Mouse (Mus musculus) lung, adult 2 months (tissue): ENCODE measurements at regions not wholly inside any gene's neighbourhood (a gene's known extent, or its start where the extent isn't known, plus 50 kb on each side); places are given as distances from the start of the nearest gene placed in this dataset.

Source experiments
- DNase-seq: peaks from one replicate; pipeline ENCODE4 v3.0.0; 2022
- H3K4me1 ChIP-seq: fragments of 200-500 bp; 2 replicates; pipeline ENCODE4 v1.6.1; 2011; ENCODE audit warnings: low read length; ENCODE audit not compliant: control insufficient read depth, insufficient read depth
- H3K4me3 ChIP-seq: fragments of 200-500 bp; replicated peaks from 2 replicates; pipeline ENCODE3; 2011; ENCODE audit warnings: low read depth, mild to moderate bottlenecking, control low read depth, low read length; ENCODE audit errors: extremely low read depth
- CTCF ChIP-seq: fragments of 200-500 bp; IDR thresholded peaks from 2 replicates; pipeline ENCODE4 v1.5.1; 2011; ENCODE audit warnings: mild to moderate bottlenecking, low read length, control low read depth; ENCODE audit not compliant: insufficient read depth
- POLR2A ChIP-seq: fragments of 200-500 bp; IDR thresholded peaks from 2 replicates; pipeline ENCODE4 v1.6.1; 2011; ENCODE audit warnings: low read depth, mild to moderate bottlenecking, control low read depth, low read length, borderline replicate concordance; ENCODE audit errors: extremely low read depth
- WGBS: fragments of 180-500 bp; shearing (Covaris S2); methylation state at CpG from one replicate; pipeline ENCODE4 v1.1.7; 2018; 5-methylcytosine and 5-hydroxymethylcytosine counted together

DNA sequence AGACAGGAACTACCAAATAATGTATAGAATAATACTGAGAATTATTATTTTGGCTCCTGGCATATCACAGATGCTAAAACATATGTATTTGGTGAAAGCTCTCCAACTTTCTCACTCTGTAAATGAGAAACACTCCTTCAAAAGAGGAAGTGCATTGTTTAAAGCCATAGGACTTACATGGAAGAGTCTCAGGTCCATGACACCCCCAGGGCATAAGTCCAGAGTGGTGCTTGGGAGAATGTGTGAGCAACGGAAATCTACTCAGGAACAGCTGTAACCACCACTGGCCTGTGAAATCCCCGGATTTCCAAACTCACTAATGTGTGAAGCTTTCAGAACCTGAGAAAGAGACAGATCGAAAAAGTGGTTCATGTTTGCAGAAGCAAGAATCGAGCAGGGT, 445.1 kb downstream of the Prdm2 start:
- TF ChIP-seq CTCF (no peak), POLR2A (no peak)
- no peaks in the 10 kb centered on the region for H3K4me1 ChIP-seq
- DNase-seq: no peak
- 53% methylated on average over 4 of the region's 4 CpGs for WGBS
- H3K4me3 ChIP-seq: no peak overlapping the region

- TF ChIP-seq CTCF (no peak), POLR2A (no peak)
- Histone ChIP-seq H3K4me1 (no peaks in the 10 kb centered on the region), H3K4me3 (no peak overlapping the region)
- WGBS: 56% methylated on average over 8 of the region's 8 CpGs
- DNase-seq: no peak
Observed at GRCm38 (mm10) chr4:142761577-142761976, 451.2 kb downstream of the Prdm2 start.

DNA sequence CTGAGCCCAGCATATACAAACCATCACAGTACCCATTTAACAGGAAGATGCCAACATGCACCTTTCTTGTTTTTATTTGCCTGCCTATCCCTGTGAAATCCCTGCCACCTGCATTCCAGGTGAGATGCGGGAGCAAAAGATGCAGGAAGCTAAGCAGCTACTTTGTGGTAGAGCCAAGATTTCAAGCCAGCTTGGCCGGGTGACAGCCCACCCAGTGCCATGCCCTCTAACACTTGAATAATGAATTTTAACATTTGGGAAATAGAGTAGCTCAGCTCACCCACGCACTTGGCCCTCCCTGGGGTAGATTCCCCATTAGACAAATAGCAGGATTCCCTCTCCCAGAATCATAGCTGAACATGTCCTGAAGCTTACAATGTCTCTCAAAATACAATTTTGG, 454.7 kb downstream of the Prdm2 start:
- H3K4me1 ChIP-seq: no peaks in the 10 kb centered on the region
- no peak for DNase-seq
- no peak for TF ChIP-seq POLR2A
- 72% methylated on average over 3 of the region's 3 CpGs for WGBS
- H3K4me3 ChIP-seq: no peak overlapping the region

DNA sequence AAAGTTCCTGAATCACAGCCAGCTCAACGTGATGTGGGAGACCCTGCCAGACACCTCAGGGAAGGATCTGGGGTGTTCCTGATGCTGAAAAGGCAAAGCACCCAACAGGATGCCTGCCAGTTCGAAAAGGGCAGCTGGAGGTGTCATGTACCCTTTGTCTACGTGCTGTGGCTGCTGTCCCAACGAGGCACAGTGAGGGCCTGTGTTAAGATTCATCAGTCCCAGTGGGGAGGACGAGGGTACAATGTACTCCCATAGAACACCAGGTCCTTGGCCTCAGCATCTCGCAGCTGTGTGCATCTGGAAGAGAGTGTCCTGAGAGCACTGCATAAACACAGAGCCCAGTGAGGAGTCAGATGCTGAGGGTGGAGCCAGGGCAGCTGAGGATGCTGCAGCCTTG, 456.5 kb downstream of the Prdm2 start:
- WGBS: 50% methylated on average over 6 of the region's 6 CpGs
- TF ChIP-seq POLR2A (no peak), CTCF (no peak)
- H3K4me3 ChIP-seq: no peak overlapping the region
- DNase-seq: no peak
- H3K4me1 ChIP-seq: no peaks in the 10 kb centered on the region

- DNase-seq: no peak
- Histone ChIP-seq H3K4me3 (no peak overlapping the region), H3K4me1 (no peaks in the 10 kb centered on the region)
- 55% methylated on average over 8 of the region's 8 CpGs for WGBS
- no peak for TF ChIP-seq POLR2A
- TF ChIP-seq CTCF: no peak
Observed at GRCm38 (mm10) chr4:142749918-142750317, 462.9 kb downstream of the Prdm2 start.

- DNase-seq: no peak
- 78% methylated on average over 4 of the region's 4 CpGs for WGBS
- H3K4me1 ChIP-seq: no peaks in the 10 kb centered on the region
- no peak for TF ChIP-seq CTCF
- no peak for TF ChIP-seq POLR2A
- no peak overlapping the region for H3K4me3 ChIP-seq
Observed at GRCm38 (mm10) chr4:142723554-142723907, 484.3 kb upstream of the Kazn start.

GRCm38 (mm10) chr4:142722845-142723553, 483.8 kb upstream of the Kazn start:
- no peak overlapping the region for H3K4me3 ChIP-seq
- DNase-seq: no peak
- no peaks in the 10 kb centered on the region for H3K4me1 ChIP-seq
- TF ChIP-seq POLR2A (no peak), CTCF (no peak)
- WGBS: 52% methylated on average over 3 of the region's 3 CpGs

GRCm38 (mm10) chr4:142701606-142702005, 462.4 kb upstream of the Kazn start:
- WGBS: 77% methylated on average over 5 of the region's 5 CpGs
- no peak for DNase-seq
- Histone ChIP-seq H3K4me3 (no peak overlapping the region), H3K4me1 (no peaks in the 10 kb centered on the region)
- TF ChIP-seq CTCF (no peak), POLR2A (no peak)

- no peak overlapping the region for H3K4me3 ChIP-seq
- TF ChIP-seq CTCF: no peak
- no peak for TF ChIP-seq POLR2A
- no peaks in the 10 kb centered on the region for H3K4me1 ChIP-seq
- WGBS: 66% methylated on average over 13 of the region's 13 CpGs
- no peak for DNase-seq
Observed at GRCm38 (mm10) chr4:142694926-142695325, 455.7 kb upstream of the Kazn start.

GRCm38 (mm10) chr4:142688241-142688640, 449.0 kb upstream of the Kazn start:
- TF ChIP-seq POLR2A (no peak), CTCF (no peak)
- no peaks in the 10 kb centered on the region for H3K4me1 ChIP-seq
- 83% methylated on average over 6 of the region's 6 CpGs for WGBS
- H3K4me3 ChIP-seq: no peak overlapping the region
- DNase-seq: no peak
